Mouse (Mus musculus) forebrain, embryonic 16.5 days (tissue): ENCODE results near the gene Pak4. TPM values are rescaled to one million over a fixed set of nuclear protein-coding genes. Genes with fewer than 3 reads are reported as not detected.

Experiments
- ATAC-seq: fragments of 200-750 bp; cut with Nextera tagmentation; 2 replicates; pipeline ENCODE4 v1.8.0; 2017; ENCODE audit warnings: mild to moderate bottlenecking, moderate library complexity
- H3K27ac ChIP-seq: fragments of 300-500 bp; sonication (generic); 2 replicates; pipeline ENCODE4 v1.5.1; 2014; ENCODE audit warnings: low read length, control low read depth
- H3K27me3 ChIP-seq: fragments of 300-500 bp; sonication (generic); replicated peaks from 2 replicates; pipeline ENCODE4 v1.6.1; 2014; ENCODE audit warnings: low read length; ENCODE audit not compliant: control insufficient read depth, insufficient read depth
- H3K36me3 ChIP-seq: fragments of 300-500 bp; sonication (generic); 2 replicates; pipeline ENCODE4 v1.6.1; 2014; ENCODE audit not compliant: control insufficient read depth, insufficient read depth
- H3K4me1 ChIP-seq: fragments of 300-500 bp; sonication (generic); replicated peaks from 2 replicates; pipeline ENCODE4 v1.6.1; 2014; ENCODE audit warnings: low read length; ENCODE audit not compliant: control insufficient read depth, insufficient read depth
- H3K4me2 ChIP-seq: fragments of 300-500 bp; sonication (generic); 2 replicates; pipeline ENCODE4 v1.6.1; 2014; ENCODE audit warnings: mild to moderate bottlenecking, low read length, control low read depth
- H3K4me3 ChIP-seq: fragments of 300-500 bp; sonication (generic); replicated peaks from 2 replicates; pipeline ENCODE4 v1.5.1; 2014; ENCODE audit warnings: mild to moderate bottlenecking, low read length, control low read depth
- H3K9ac ChIP-seq: fragments of 300-500 bp; sonication (generic); replicated peaks from 2 replicates; pipeline ENCODE4 v1.6.1; 2014; ENCODE audit warnings: low read depth, low read length, control low read depth
- H3K9me3 ChIP-seq: fragments of 300-500 bp; sonication (generic); 2 replicates; pipeline ENCODE4 v1.6.1; 2016; ENCODE audit warnings: low read length; ENCODE audit not compliant: control insufficient read depth
- WGBS: fragments of 180-500 bp; shearing (Covaris S2); extraction: QIAGEN DNeasy Blood & Tissue Kit; methylation state at CpG from one replicate; pipeline ENCODE4 v1.1.7; 2014; 5-methylcytosine and 5-hydroxymethylcytosine counted together
- polyA plus RNA-seq: library from polyadenylated mRNA; unstranded; fragments of >200 nt; fragmentation: Nextera tagmentation; extraction: Ambion mirVana; gene quantifications from 2 replicates; pipeline ENCODE4 v1.2.1, GENCODE M21; 2015

Gene Pak4
- polyA plus RNA-seq, 1 experiment from 2014 or later, result 26.7 TPM

- no peak overlapping the region for H3K27ac ChIP-seq
- WGBS, result 50% methylated on average over 5 of the region's 5 CpGs
- no peak for ATAC-seq
Observed at GRCm38 (mm10) chr7:28570982-28571682, 26.9 kb downstream of the Pak4 start.

GRCm38 (mm10) chr7:28570291-28570981 is 27.5 kb downstream of the Pak4 start:
- 70% methylated on average over 12 of the region's 12 CpGs for WGBS
- Histone ChIP-seq H3K27ac (no peak overlapping the region), H3K27me3 (no peaks in the 10 kb centered on the region), H3K36me3 (peaks cover 8% of the 10 kb centered on the region; the same call in 1 of the 2 replicates), H3K4me1 (peaks cover 11% of the 10 kb centered on the region), H3K4me3 (no peak overlapping the region), H3K4me2 (no peak overlapping the region), H3K9me3 (no peaks in the 10 kb centered on the region), H3K9ac (0 out of 2 replicates have a peak overlapping the region, but pooled peaks have one; percentile 4)
- no peak for ATAC-seq

More at GRCm38 (mm10) chr7:28570982-28571682, 26.9 kb downstream of the Pak4 start:
- H3K4me1 ChIP-seq, result peaks cover 11% of the 10 kb centered on the region
- H3K9me3 ChIP-seq, result no peaks in the 10 kb centered on the region
- H3K4me2 ChIP-seq, result no peak overlapping the region
- H3K36me3 ChIP-seq, result peaks cover 5% of the 10 kb centered on the region; the same call in 1 of the 2 replicates
- 0 out of 2 replicates have a peak overlapping the region, but pooled peaks have one; percentile 20 for H3K9ac ChIP-seq
- H3K27me3 ChIP-seq, result no peaks in the 10 kb centered on the region
- no peak overlapping the region for H3K4me3 ChIP-seq

GRCm38 (mm10) chr7:28568253-28568652 is 29.7 kb downstream of the Pak4 start:
- Histone ChIP-seq H3K36me3 (peaks cover 8% of the 10 kb centered on the region), H3K27me3 (no peaks in the 10 kb centered on the region)
- ATAC-seq, result no peak

GRCm38 (mm10) chr7:28567539-28567938 is 30.4 kb downstream of the Pak4 start:
- Histone ChIP-seq H3K9ac (no peak overlapping the region), H3K4me3 (no peak overlapping the region), H3K36me3 (peaks cover 10% of the 10 kb centered on the region), H3K4me2 (no peak overlapping the region), H3K9me3 (no peaks in the 10 kb centered on the region), H3K27ac (no peak overlapping the region), H3K4me1 (peaks cover 11% of the 10 kb centered on the region), H3K27me3 (no peaks in the 10 kb centered on the region)
- no peak for ATAC-seq
- 93% methylated on average over 4 of the region's 4 CpGs for WGBS

More at GRCm38 (mm10) chr7:28568253-28568652, 29.7 kb downstream of the Pak4 start:
- Histone ChIP-seq H3K4me2 (no peak overlapping the region), H3K4me1 (peaks cover 11% of the 10 kb centered on the region), H3K27ac (no peak overlapping the region), H3K9ac (no peak overlapping the region), H3K4me3 (no peak overlapping the region), H3K9me3 (no peaks in the 10 kb centered on the region)

GRCm38 (mm10) chr7:28565407-28565806 is 32.6 kb downstream of the Pak4 start:
- Histone ChIP-seq H3K9me3 (no peaks in the 10 kb centered on the region), H3K4me1 (peaks cover 4% of the 10 kb centered on the region), H3K9ac (no peak overlapping the region), H3K27ac (no peak overlapping the region), H3K36me3 (peaks cover 10% of the 10 kb centered on the region), H3K4me3 (no peak overlapping the region), H3K27me3 (no peaks in the 10 kb centered on the region), H3K4me2 (no peak overlapping the region)
- 70% methylated on average over 5 of the region's 5 CpGs for WGBS
- no peak; the same call in 1 of the 2 replicates for ATAC-seq

GRCm38 (mm10) chr7:28562951-28563350 is 35.0 kb downstream of the Pak4 start:
- Histone ChIP-seq H3K27ac (no peak overlapping the region), H3K9ac (no peak overlapping the region), H3K27me3 (no peaks in the 10 kb centered on the region), H3K4me3 (no peak overlapping the region), H3K4me2 (no peak overlapping the region), H3K9me3 (no peaks in the 10 kb centered on the region), H3K36me3 (peaks cover 16% of the 10 kb centered on the region), H3K4me1 (no peaks in the 10 kb centered on the region)
- ATAC-seq, result no peak
- WGBS, result 94% methylated on average over 13 of the region's 13 CpGs

GRCm38 (mm10) chr7:28562371-28562770 is 35.6 kb downstream of the Pak4 start:
- Histone ChIP-seq H3K27ac (no peak overlapping the region), H3K4me3 (no peak overlapping the region), H3K9ac (no peak overlapping the region), H3K4me1 (no peaks in the 10 kb centered on the region), H3K9me3 (no peaks in the 10 kb centered on the region), H3K27me3 (no peaks in the 10 kb centered on the region), H3K4me2 (no peak overlapping the region), H3K36me3 (peaks cover 12% of the 10 kb centered on the region)
- no peak for ATAC-seq
- 96% methylated on average over 13 of the region's 13 CpGs for WGBS

GRCm38 (mm10) chr7:28561967-28562366 is 36.0 kb downstream of the Pak4 start:
- Histone ChIP-seq H3K4me2 (no peak overlapping the region), H3K27ac (no peak overlapping the region), H3K4me1 (no peaks in the 10 kb centered on the region), H3K27me3 (no peaks in the 10 kb centered on the region), H3K9me3 (no peaks in the 10 kb centered on the region), H3K36me3 (peaks cover 12% of the 10 kb centered on the region), H3K9ac (no peak overlapping the region), H3K4me3 (no peak overlapping the region)
- ATAC-seq, result no peak
- 92% methylated on average over 11 of the region's 11 CpGs for WGBS

GRCm38 (mm10) chr7:28560856-28561255 is 37.1 kb downstream of the Pak4 start:
- H3K36me3 ChIP-seq, result peaks cover 10% of the 10 kb centered on the region
- H3K9me3 ChIP-seq, result no peaks in the 10 kb centered on the region
- H3K9ac ChIP-seq, result no peak overlapping the region
- H3K4me1 ChIP-seq, result no peaks in the 10 kb centered on the region
- 90% methylated on average over 10 of the region's 10 CpGs for WGBS
- H3K4me2 ChIP-seq, result no peak overlapping the region
- no peak for ATAC-seq
- no peaks in the 10 kb centered on the region for H3K27me3 ChIP-seq
- H3K4me3 ChIP-seq, result no peak overlapping the region
- H3K27ac ChIP-seq, result no peak overlapping the region
